Mouse (Mus musculus) lung, embryonic 14.5 days (tissue): Measurements from ENCODE around the gene Atxn1. TPM values are rescaled to one million over a fixed set of nuclear protein-coding genes. Genes with fewer than 3 reads are reported as not detected.
A peak's percentile ranks its signal among the peaks of the same experiment; 100 is the strongest.

Experiments used
- ATAC-seq: fragments of 200-750 bp; cut with Nextera tagmentation; 2 replicates; pipeline ENCODE4 v1.8.0; 2017; ENCODE audit warnings: mild to moderate bottlenecking, moderate TSS enrichment, moderate library complexity; ENCODE audit not compliant: insufficient read depth
- DNase-seq: peaks from one replicate; pipeline ENCODE4 v3.0.0-alpha.2; 2015
- H3K27ac ChIP-seq: fragments of 300-500 bp; sonication (generic); 2 replicates; pipeline ENCODE4 v1.5.1; 2014; ENCODE audit warnings: low read depth, mild to moderate bottlenecking, moderate library complexity
- H3K27me3 ChIP-seq: fragments of 300-500 bp; sonication (generic); 2 replicates; pipeline ENCODE4 v1.6.1; 2014; ENCODE audit warnings: low read length, control low read depth; ENCODE audit not compliant: insufficient read depth
- H3K36me3 ChIP-seq: fragments of 300-500 bp; sonication (generic); 2 replicates; pipeline ENCODE4 v1.6.1; 2014; ENCODE audit warnings: control low read depth; ENCODE audit not compliant: insufficient read depth
- H3K4me1 ChIP-seq: fragments of 300-500 bp; sonication (generic); 2 replicates; pipeline ENCODE4 v1.6.1; 2014; ENCODE audit warnings: antibody characterized with exemption, control low read depth; ENCODE audit not compliant: insufficient read depth
- H3K4me2 ChIP-seq: fragments of 300-500 bp; sonication (generic); 2 replicates; pipeline ENCODE4 v1.6.1; 2014; ENCODE audit warnings: mild to moderate bottlenecking
- H3K4me3 ChIP-seq: fragments of 300-500 bp; sonication (generic); 2 replicates; pipeline ENCODE4 v1.5.1; 2014; ENCODE audit warnings: low read depth, low read length
- H3K9ac ChIP-seq: fragments of 300-500 bp; sonication (generic); 2 replicates; pipeline ENCODE4 v1.6.1; 2014
- H3K9me3 ChIP-seq: fragments of 300-500 bp; sonication (generic); 2 replicates; pipeline ENCODE4 v1.6.1; 2016; ENCODE audit warnings: low read depth, low read length, control low read depth
- CTCF ChIP-seq: IDR thresholded peaks from 2 replicates; pipeline ENCODE4 v1.5.1; 2016; ENCODE audit warnings: antibody characterized with exemption, low read depth
- WGBS: fragments of 180-500 bp; shearing (Covaris S2); extraction: QIAGEN DNeasy Blood & Tissue Kit; methylation state at CpG from one replicate; pipeline ENCODE4 v1.1.7; 2014; 5-methylcytosine and 5-hydroxymethylcytosine counted together
- polyA plus RNA-seq: library from polyadenylated mRNA; unstranded; fragments of >200 nt; fragmentation: Nextera tagmentation; extraction: Ambion mirVana; gene quantifications from 2 replicates; pipeline ENCODE4 v1.2.1, GENCODE M21; 2014

Gene Atxn1
- polyA plus RNA-seq, 1 experiment from 2014 or later: 3.9 TPM

- Histone ChIP-seq H3K4me1 (no peaks in the 10 kb centered on the region), H3K4me2 (no peak overlapping the region), H3K27me3 (no peaks in the 10 kb centered on the region), H3K36me3 (no peaks in the 10 kb centered on the region), H3K9ac (no peak overlapping the region), H3K27ac (no peak overlapping the region), H3K9me3 (no peaks in the 10 kb centered on the region; the same call in 1 of the 2 replicates), H3K4me3 (no peak overlapping the region)
- no peak for TF ChIP-seq CTCF
- DNase-seq: no peak
- no peak for ATAC-seq
- WGBS: 40% methylated on average over 16 of the region's 16 CpGs
These were observed 154.9 kb downstream of the Atxn1 start for GRCm38 (mm10) chr13:45809777-45810410.

- TF ChIP-seq CTCF: peak; percentile 78
- 46% methylated on average over 18 of the region's 18 CpGs for WGBS
- ATAC-seq: no peak
- no peak overlapping the region for H3K9ac ChIP-seq
- peak; percentile 72 for DNase-seq
- no peaks in the 10 kb centered on the region for H3K36me3 ChIP-seq
- H3K4me1 ChIP-seq: no peaks in the 10 kb centered on the region
- H3K9me3 ChIP-seq: no peaks in the 10 kb centered on the region; the same call in 1 of the 2 replicates
- H3K27me3 ChIP-seq: no peaks in the 10 kb centered on the region
- H3K4me3 ChIP-seq: no peak overlapping the region
- H3K27ac ChIP-seq: no peak overlapping the region
- H3K4me2 ChIP-seq: peak overlapping the region; percentile 32; the same call in 1 of the 2 replicates
These were observed 157.2 kb downstream of the Atxn1 start for GRCm38 (mm10) chr13:45807593-45808043.

- Histone ChIP-seq H3K9me3 (no peaks in the 10 kb centered on the region; the same call in 1 of the 2 replicates), H3K4me1 (no peaks in the 10 kb centered on the region), H3K36me3 (no peaks in the 10 kb centered on the region), H3K27ac (no peak overlapping the region), H3K4me2 (no peak overlapping the region), H3K9ac (no peak overlapping the region), H3K27me3 (no peaks in the 10 kb centered on the region), H3K4me3 (no peak overlapping the region)
- TF ChIP-seq CTCF: peak; percentile 26; the same call in 1 of the 2 replicates
- ATAC-seq (no peak), DNase-seq (peak; percentile 16)
- WGBS: 55% methylated on average over 18 of the region's 18 CpGs
These were observed 157.9 kb downstream of the Atxn1 start for GRCm38 (mm10) chr13:45806600-45807525.

- 51% methylated on average over 9 of the region's 9 CpGs for WGBS
- no peaks in the 10 kb centered on the region for H3K36me3 ChIP-seq
- no peak overlapping the region for H3K9ac ChIP-seq
- H3K4me1 ChIP-seq: no peaks in the 10 kb centered on the region
- ATAC-seq: no peak
- no peak overlapping the region for H3K27ac ChIP-seq
- H3K27me3 ChIP-seq: no peaks in the 10 kb centered on the region
- no peaks in the 10 kb centered on the region for H3K9me3 ChIP-seq
- no peak for TF ChIP-seq CTCF
- no peak overlapping the region for H3K4me3 ChIP-seq
- no peak for DNase-seq
- no peak overlapping the region for H3K4me2 ChIP-seq
These were observed 158.8 kb downstream of the Atxn1 start for GRCm38 (mm10) chr13:45805915-45806599.

- TF ChIP-seq CTCF: no peak
- 88% methylated on average over 15 of the region's 15 CpGs for WGBS
- no peak for ATAC-seq
These were observed 162.0 kb downstream of the Atxn1 start for GRCm38 (mm10) chr13:45802620-45803410.

GRCm38 (mm10) chr13:45798248-45798647 is 166.6 kb downstream of the Atxn1 start:
- no peak for TF ChIP-seq CTCF
- Histone ChIP-seq H3K4me3 (no peak overlapping the region), H3K27ac (no peak overlapping the region), H3K27me3 (no peaks in the 10 kb centered on the region), H3K9ac (no peak overlapping the region), H3K4me1 (no peaks in the 10 kb centered on the region), H3K9me3 (no peaks in the 10 kb centered on the region), H3K36me3 (no peaks in the 10 kb centered on the region), H3K4me2 (no peak overlapping the region)
- DNase-seq (no peak), ATAC-seq (no peak)
- WGBS: 78% methylated on average over 4 of the region's 4 CpGs

More at GRCm38 (mm10) chr13:45802620-45803410, 162.0 kb downstream of the Atxn1 start:
- Histone ChIP-seq H3K4me3 (no peak overlapping the region), H3K9ac (no peak overlapping the region), H3K27ac (no peak overlapping the region), H3K36me3 (no peaks in the 10 kb centered on the region), H3K9me3 (no peaks in the 10 kb centered on the region), H3K4me2 (no peak overlapping the region), H3K4me1 (no peaks in the 10 kb centered on the region), H3K27me3 (no peaks in the 10 kb centered on the region)
- DNase-seq: no peak
